ENCODE assay signal across 18 mouse cellular contexts in genomic region chr6:55388546-55389169, GRCm38 (mm10). TPM values are rescaled to one million over a fixed set of nuclear protein-coding genes. Genes with fewer than 3 reads are reported as not detected.
DNase-seq lines count a peak whose midpoint lies in the region; ATAC-seq and TF ChIP-seq lines count a peak whose summit lies in the region.
"Had no signal": no experiment of that assay in that cellular context is flagged by ENCODE, and none has a peak within 500 bp of the region (broad histone marks: within the 10 kb centered on the region; RNA-seq: fewer than 3 reads in every experiment).

No protein-coding gene starts in this region.

- WGBS in embryonic facial prominence, embryonic 10.5 days, result 57% methylated on average over 12 of the region's 12 CpGs
- 17% methylated on average over 12 of the region's 12 CpGs for WGBS in forebrain, postnatal 0 days
- WGBS in midbrain, embryonic 14.5 days, result 26% methylated on average over 12 of the region's 12 CpGs

- H3K27me3 ChIP-seq in embryonic facial prominence, embryonic 10.5 days (replicated peaks; ENCODE audit: low read depth, poor library complexity, severe bottlenecking), result peaks cover 9% of the 10 kb centered on the region; the same call in 1 of the 2 replicates
- H3K27me3 ChIP-seq in forebrain, postnatal 0 days (ENCODE audit: insufficient read depth, low read length), result no peaks in the 10 kb centered on the region
- H3K27me3 ChIP-seq in midbrain, embryonic 14.5 days (ENCODE audit: control insufficient read depth, insufficient read depth, low read length), result no peaks in the 10 kb centered on the region

- TF ChIP-seq CTCF in forebrain, postnatal 0 days (IDR thresholded peaks at IDR 0.05; ENCODE audit: low read depth), result no peak

- H3K9me3 ChIP-seq in embryonic facial prominence, embryonic 10.5 days, result no peaks in the 10 kb centered on the region
- no peaks in the 10 kb centered on the region for H3K9me3 ChIP-seq in forebrain, postnatal 0 days (ENCODE audit: low read length)
- H3K9me3 ChIP-seq in midbrain, embryonic 14.5 days (ENCODE audit: control insufficient read depth, low read length), result no peaks in the 10 kb centered on the region
- H3K9me3 ChIP-seq: limb, embryonic 15.5 days had no signal

- no peak overlapping the region for H3K9ac ChIP-seq in forebrain, postnatal 0 days
- H3K9ac ChIP-seq in midbrain, embryonic 14.5 days (replicated peaks; ENCODE audit: low read length), result no peak overlapping the region
- H3K9ac ChIP-seq: limb, embryonic 15.5 days; lung, embryonic 14.5 days had no signal

- intact Hi-C loops in left cerebral cortex, postnatal 36 days (cut with DNase I), result no loop called here

- 0 out of 2 replicates have a peak overlapping the region, but pooled peaks have one; percentile 5 for H3K4me2 ChIP-seq in forebrain, postnatal 0 days (ENCODE audit: low read depth)
- H3K4me2 ChIP-seq in midbrain, embryonic 14.5 days (ENCODE audit: low read length), result no peak overlapping the region
- H3K4me2 ChIP-seq: limb, embryonic 15.5 days; lung, embryonic 14.5 days had no signal

- peak; percentile 27 for DNase-seq in brain, adult 2 months (ENCODE audit: low read depth, low spot score)
- no peak for DNase-seq in embryonic facial prominence, embryonic 10.5 days (ENCODE audit: low spot score)
- peak; percentile 69 for DNase-seq in forebrain, postnatal 0 days
- peak; percentile 51 for DNase-seq in midbrain, embryonic 14.5 days
- no peak for DNase-seq in cerebellum, postnatal 36 days
- DNase-seq in left cerebral cortex, postnatal 36 days (ENCODE audit: low spot score in 2 of 2), result no peak
- no peak for DNase-seq in thymus, postnatal 36 days
- DNase-seq: lung, embryonic 14.5 days; right cerebral cortex, postnatal 4 days had no signal

- H3K36me3 ChIP-seq in embryonic facial prominence, embryonic 10.5 days (replicated peaks), result no peaks in the 10 kb centered on the region
- H3K36me3 ChIP-seq in forebrain, postnatal 0 days (ENCODE audit: insufficient read depth), result no peaks in the 10 kb centered on the region
- no peaks in the 10 kb centered on the region for H3K36me3 ChIP-seq in midbrain, embryonic 14.5 days (ENCODE audit: control insufficient read depth, insufficient read depth, low read length)
- H3K36me3 ChIP-seq: limb, embryonic 15.5 days had no signal

- H3K4me1 ChIP-seq in embryonic facial prominence, embryonic 10.5 days, result peaks cover 27% of the 10 kb centered on the region
- H3K4me1 ChIP-seq in forebrain, postnatal 0 days (ENCODE audit: insufficient read depth), result peaks cover 4% of the 10 kb centered on the region; the same call in 1 of the 2 replicates
- peaks cover 12% of the 10 kb centered on the region; the same call in 1 of the 2 replicates for H3K4me1 ChIP-seq in midbrain, embryonic 14.5 days (ENCODE audit: control insufficient read depth, insufficient read depth, low read length)
- H3K4me1 ChIP-seq: limb, embryonic 15.5 days had no signal

- no peak overlapping the region for H3K4me3 ChIP-seq in embryonic facial prominence, embryonic 10.5 days
- H3K4me3 ChIP-seq in forebrain, postnatal 0 days (ENCODE audit: low read depth, low read length), result no peak overlapping the region
- H3K4me3 ChIP-seq in midbrain, embryonic 14.5 days (replicated peaks; ENCODE audit: low read depth, low read length), result no peak overlapping the region
- H3K4me3 ChIP-seq: limb, embryonic 15.5 days had no signal

- H3K27ac ChIP-seq in embryonic facial prominence, embryonic 10.5 days (replicated peaks), result peak overlapping the region; percentile 44; the same call in 1 of the 2 replicates
- H3K27ac ChIP-seq in forebrain, postnatal 0 days (ENCODE audit: low read depth, low read length), result peak overlapping the region; percentile 74
- H3K27ac ChIP-seq in midbrain, embryonic 14.5 days (replicated peaks; ENCODE audit: low read depth, low read length), result peak overlapping the region; percentile 58; the same call in 1 of the 2 replicates
- H3K27ac ChIP-seq: limb, embryonic 15.5 days had no signal

- ATAC-seq in forebrain, postnatal 0 days, result peak; percentile 85
- ATAC-seq in midbrain, embryonic 14.5 days (ENCODE audit: low FRiP score, low TSS enrichment), result peak; percentile 35; the same call in 1 of the 2 replicates
- ATAC-seq in megakaryocyte progenitor cell, adult 5-6 weeks (replicated peaks; ENCODE audit: poor library complexity), result no peak
- ATAC-seq: CD4-positive, CD25-positive, alpha-beta regulatory T cell, adult 4 months; intestine, postnatal 0 days had no signal

RNA-seq across cellular contexts. Expression of gene Ghrhr, which starts 12.6 kb away (rescaled TPM):
- not detected in 2 replicates for polyA plus RNA-seq in embryonic facial prominence, embryonic 10.5 days (2016; fragmentation: Nextera tagmentation; extraction: Ambion mirVana)
- not detected in 2 replicates for total RNA-seq in forebrain, postnatal 0 days (2014; rRNA removed)
- polyA plus RNA-seq in forebrain, postnatal 0 days (2015; fragmentation: Nextera tagmentation; extraction: Ambion mirVana), result not detected in 2 replicates
- not detected in 2 replicates for polyA plus RNA-seq in midbrain, embryonic 14.5 days (2014; fragmentation: Nextera tagmentation; extraction: Ambion mirVana)
- not detected for total RNA-seq in left cerebral cortex, postnatal 36 days (2021)
- total RNA-seq in megakaryocyte progenitor cell, adult 5-6 weeks (2015), result not detected in 2 replicates
- not detected in 2 replicates for total RNA-seq in megakaryocyte progenitor cell, adult 5-6 weeks (2017)
- total RNA-seq: gastrocnemius, postnatal 4 days; left cerebral cortex, adult 8-10 months; megakaryocyte, adult 5-6 weeks had no signal
- polyA plus RNA-seq: CD4-positive, CD25-positive, alpha-beta regulatory T cell, adult 4 months; heart, embryonic 16.5 days; intestine, postnatal 0 days; limb, embryonic 15.5 days; lung, embryonic 14.5 days; stomach, embryonic 14.5 days had no signal

RNA-seq across cellular contexts. Expression of gene Aqp1, which starts 52.4 kb away (rescaled TPM):
- 0.29 and 0.76 TPM in 2 replicates for polyA plus RNA-seq in embryonic facial prominence, embryonic 10.5 days (2016; fragmentation: Nextera tagmentation; extraction: Ambion mirVana)
- total RNA-seq in forebrain, postnatal 0 days (2014; rRNA removed), result 10.3 and 13.0 TPM in 2 replicates
- polyA plus RNA-seq in forebrain, postnatal 0 days (2015; fragmentation: Nextera tagmentation; extraction: Ambion mirVana), result 11.0 and 11.9 TPM in 2 replicates
- polyA plus RNA-seq in midbrain, embryonic 14.5 days (2014; fragmentation: Nextera tagmentation; extraction: Ambion mirVana), result 0.22 and 1.3 TPM in 2 replicates
- total RNA-seq in left cerebral cortex, postnatal 36 days (2021), result under 1 TPM; 0.39 to 0.63 TPM
- total RNA-seq in megakaryocyte progenitor cell, adult 5-6 weeks (2015), result 15.4 and 24.8 TPM in 2 replicates
- total RNA-seq in megakaryocyte progenitor cell, adult 5-6 weeks (2017), result 29.3 and 51.0 TPM in 2 replicates
- polyA plus RNA-seq: CD4-positive, CD25-positive, alpha-beta regulatory T cell, adult 4 months had no signal

Comparison
In these comparisons a context has a peak if more than half of its experiments do, and no peak if none do; other contexts are left out.
1. DNase-seq: peak in brain, adult 2 months (single experiment), forebrain, postnatal 0 days (single experiment) and midbrain, embryonic 14.5 days (single experiment); none in embryonic facial prominence, embryonic 10.5 days (single experiment), cerebellum, postnatal 36 days (0 of 2), left cerebral cortex, postnatal 36 days (0 of 2) and thymus, postnatal 36 days (0 of 2).
2. Peak in every context shown above with its lines, with median percentiles within 50 percentile points of each other: H3K27ac ChIP-seq.